Mouse (Mus musculus): Measurements from ENCODE around the gene Trpm3.

GRCm38 (mm10) chr19:22638394-22638954 is 499.6 kb downstream of the Trpm3 start:
- TF ChIP-seq GATA1 (IDR thresholded peaks at IDR 0.05; ENCODE audit: borderline replicate concordance, low read length) (no peak), FLI1 (IDR thresholded peaks at IDR 0.05; ENCODE audit: low read length) (no peak)
